Mouse (Mus musculus): ENCODE results near the gene Mdh2.

The Mdh2 gene

GRCm38 (mm10) chr5:135778471-135779445 is at the start of gene Mdh2:
Gene Mdh2, plus strand, starts transcription at chr5:135778480.
- DNase-seq = peak; percentile 100

DNA sequence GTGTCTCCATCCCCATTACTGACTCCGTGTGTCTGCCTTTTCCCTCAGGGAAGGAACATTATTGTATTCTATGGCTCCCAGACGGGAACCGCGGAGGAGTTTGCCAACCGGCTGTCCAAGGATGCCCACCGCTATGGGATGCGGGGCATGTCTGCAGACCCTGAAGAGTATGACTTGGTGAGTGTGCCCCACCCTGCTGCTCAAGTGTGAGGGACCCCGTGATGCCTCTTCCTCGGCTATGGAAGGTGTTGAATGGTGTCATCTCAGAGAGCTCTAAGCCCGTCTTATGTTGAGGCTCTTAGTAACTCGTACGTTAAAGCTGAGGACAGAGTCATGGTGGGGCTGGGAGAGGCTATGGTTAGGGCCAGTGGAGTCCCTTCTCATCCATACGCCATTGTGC is 48.9 kb upstream of the Mdh2 start:
- DNase-seq = no peak

DNA sequence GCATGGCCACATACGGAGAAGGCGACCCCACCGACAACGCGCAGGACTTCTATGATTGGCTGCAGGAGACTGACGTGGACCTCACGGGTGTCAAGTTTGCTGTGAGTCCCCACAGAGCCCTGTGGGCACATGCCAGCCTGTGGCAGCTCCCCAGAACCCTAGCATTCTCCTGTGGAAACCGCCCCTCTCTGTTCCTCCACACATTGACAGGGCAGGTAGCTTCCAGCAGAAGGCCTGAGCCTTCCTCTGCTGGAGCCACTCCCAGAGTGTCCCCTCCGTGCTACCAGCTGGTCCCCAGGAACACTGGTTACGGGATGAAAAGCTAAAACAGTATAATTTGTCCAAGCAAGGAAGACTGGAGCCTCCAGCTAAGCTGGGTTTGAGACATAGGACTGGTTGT is 48.0 kb upstream of the Mdh2 start:
- DNase-seq = no peak

GRCm38 (mm10) chr5:135730916-135731315 is 47.4 kb upstream of the Mdh2 start:
- DNase-seq = no peak

GRCm38 (mm10) chr5:135731322-135731721 is 47.0 kb upstream of the Mdh2 start:
- DNase-seq = no peak

DNA sequence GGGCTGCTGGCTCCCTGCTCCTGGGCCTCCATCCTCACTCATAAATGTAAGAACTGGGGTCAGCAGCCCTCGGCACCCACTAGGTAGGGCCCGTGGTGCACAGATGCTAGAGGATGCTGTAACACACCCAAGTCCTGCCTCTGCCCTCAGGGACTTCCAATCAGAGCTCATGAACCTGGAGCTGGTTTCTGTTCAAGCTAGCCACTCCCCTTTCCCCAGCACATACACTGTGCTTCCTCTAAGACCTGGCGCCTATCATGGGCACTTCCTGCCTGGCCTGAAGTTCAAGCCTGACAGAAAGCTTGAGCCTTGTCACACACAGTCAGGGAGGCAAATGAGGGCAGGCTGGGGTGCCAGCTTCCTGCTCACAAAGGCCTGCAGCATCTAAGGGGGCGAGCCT is 45.2 kb upstream of the Mdh2 start:
- DNase-seq = no peak

GRCm38 (mm10) chr5:135734057-135734680 is 44.1 kb upstream of the Mdh2 start:
- no peak for DNase-seq

DNA sequence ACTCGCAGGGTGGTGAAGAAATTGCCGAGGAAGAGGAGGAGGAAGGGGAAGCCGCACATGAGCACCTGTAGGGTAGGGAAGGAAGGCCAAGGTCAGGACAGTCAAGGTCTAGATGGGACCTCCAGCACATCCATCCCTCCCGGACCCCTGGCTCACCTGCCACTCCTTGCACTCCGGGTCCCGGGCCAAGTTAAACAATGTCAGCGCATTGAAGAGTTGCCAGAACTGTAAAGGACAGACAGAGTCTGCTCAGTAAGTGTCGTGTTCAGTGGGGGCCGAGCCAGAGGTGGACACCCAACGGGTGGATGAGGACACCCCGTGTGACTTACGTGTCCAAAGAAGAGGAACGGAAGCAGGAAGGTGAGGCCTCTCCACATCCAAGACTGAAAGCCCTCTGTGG is 42.5 kb upstream of the Mdh2 start:
- no peak for DNase-seq

GRCm38 (mm10) chr5:135736544-135736943 is 41.7 kb upstream of the Mdh2 start:
- DNase-seq = no peak

- no peak for DNase-seq
These were observed 41.1 kb upstream of the Mdh2 start for GRCm38 (mm10) chr5:135737154-135737553.

GRCm38 (mm10) chr5:135738266-135738665 is 40.0 kb upstream of the Mdh2 start:
- no peak for DNase-seq

DNA sequence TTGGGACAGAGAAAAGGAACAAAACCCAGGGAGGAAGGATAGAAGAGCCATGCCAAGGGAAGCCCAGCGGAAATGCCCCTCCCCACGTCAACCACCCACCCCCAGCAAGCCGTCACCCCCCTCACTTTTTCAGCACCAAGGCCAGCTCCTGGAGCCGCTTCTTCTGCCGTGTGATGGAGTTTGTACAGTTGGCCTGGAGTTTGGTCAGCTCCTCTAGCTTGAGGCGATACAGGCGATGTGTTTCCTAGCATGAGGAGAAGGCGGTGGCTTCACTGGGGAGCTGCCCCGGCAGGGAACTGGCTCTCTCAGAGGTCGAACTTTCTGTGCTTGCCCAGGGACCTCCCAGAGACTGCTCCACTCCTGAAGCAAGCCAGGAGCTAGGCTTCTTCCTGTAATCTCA is 36.1 kb upstream of the Mdh2 start:
- DNase-seq = peak; percentile 68 to 73

- DNase-seq = peak; percentile 71 to 81
These were observed 35.1 kb upstream of the Mdh2 start for GRCm38 (mm10) chr5:135742941-135743740.

- DNase-seq = peak; percentile 96 to 98
These were observed 34.3 kb upstream of the Mdh2 start, which contains the start of gene Tmem120a for GRCm38 (mm10) chr5:135743741-135744609. Gene Tmem120a, minus strand, starts transcription at chr5:135744448.

DNA sequence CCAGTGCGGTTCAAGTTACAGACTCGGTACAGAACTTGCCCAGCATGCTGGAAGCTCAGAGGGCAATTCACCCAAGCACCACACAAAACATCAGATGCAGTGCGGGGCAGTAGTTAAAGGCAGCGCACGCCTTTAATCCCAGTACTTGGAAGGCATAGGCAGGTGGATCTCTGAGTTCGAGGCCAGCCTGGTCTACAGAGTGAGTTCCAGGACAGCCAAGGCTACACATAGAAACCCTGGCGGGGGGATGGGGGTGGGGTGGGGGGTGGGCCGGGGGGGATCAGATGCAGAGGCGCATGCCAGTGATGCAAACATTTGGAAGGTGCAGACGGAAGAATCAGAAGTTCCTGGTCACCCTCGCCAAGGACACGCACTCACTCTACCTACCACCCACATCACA is 33.5 kb upstream of the Mdh2 start:
- DNase-seq = no peak

DNA sequence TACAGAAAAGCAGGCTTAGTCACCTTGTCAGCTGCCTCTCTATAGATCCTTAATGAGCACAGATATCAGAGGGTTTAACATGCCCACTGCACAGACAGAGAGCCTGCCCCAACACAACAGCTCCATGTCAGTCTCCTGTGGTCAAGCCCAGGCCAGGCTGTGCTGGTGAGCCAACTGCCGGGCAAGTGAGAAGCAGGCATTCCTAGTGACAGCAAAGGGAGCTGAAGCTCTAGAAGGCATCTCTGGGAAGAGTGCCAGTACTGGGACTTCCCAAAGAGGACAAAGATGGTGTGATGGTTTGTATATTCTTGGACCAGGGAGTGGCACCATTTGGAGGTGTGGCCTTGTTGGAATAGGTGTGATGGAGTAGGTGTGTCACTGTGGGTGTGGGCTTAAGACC is 27.2 kb upstream of the Mdh2 start:
- no peak for DNase-seq

- no peak for DNase-seq
These were observed 26.7 kb upstream of the Mdh2 start for GRCm38 (mm10) chr5:135751595-135751994.

- DNase-seq = no peak
These were observed 16.4 kb upstream of the Mdh2 start for GRCm38 (mm10) chr5:135761881-135762280.

DNA sequence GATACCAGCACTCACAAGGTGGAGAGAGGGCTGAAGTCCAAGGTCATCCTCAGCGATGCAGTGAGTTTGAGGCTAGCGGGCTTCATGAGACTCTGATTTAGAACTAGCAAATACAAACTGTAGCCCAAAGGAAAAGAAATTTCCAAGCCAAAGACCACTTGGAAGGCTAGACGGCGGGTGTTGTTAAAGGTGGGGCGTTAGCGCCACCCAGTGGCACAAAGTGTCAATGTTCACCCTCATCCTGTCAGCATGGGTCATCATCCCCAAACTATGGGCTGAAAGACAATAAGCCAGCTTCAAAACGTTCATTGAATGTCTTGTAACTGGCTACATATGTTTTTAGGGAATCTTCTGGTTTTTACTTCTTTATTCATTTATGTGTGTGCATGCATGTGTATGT is 14.8 kb upstream of the Mdh2 start:
- peak; percentile 86 to 88 for DNase-seq

DNA sequence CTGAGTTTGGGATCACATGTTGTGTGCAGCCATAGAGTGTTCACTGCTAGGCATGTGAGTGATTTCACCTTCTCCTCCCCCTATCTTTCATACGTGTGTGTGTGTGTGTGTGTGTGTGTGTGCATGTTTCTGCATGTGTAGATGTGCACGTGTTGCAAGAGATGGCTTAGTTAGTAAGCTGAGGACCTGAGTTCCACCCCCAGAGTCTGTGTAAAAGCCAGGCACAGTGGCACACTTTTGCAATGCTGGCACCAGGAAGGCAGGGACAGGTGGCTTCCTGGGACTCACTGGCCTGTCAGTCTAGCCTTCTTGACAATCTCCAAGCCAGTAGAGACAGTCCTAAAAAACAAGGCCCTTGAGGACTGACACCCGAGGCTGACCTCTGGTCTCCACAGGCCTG is 13.3 kb upstream of the Mdh2 start:
- DNase-seq = no peak

DNA sequence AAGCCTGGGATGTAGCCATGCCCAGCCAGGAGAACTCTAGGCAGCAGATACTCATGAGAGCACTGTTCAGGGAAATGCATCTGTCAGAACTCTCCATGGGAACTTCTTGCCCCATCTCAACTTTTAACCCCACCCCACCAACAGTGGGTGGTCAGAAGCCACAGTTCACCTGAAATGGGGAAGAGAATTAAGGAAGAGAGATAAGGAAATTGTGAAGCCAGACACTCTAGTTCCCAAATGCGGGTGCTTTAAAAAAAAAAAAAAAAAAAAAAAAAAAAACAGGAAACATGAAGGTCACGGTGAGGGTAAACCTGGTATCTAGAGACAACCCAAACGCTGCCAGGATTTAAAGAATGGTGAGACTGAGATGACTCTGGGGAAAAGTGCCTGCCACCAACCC is 5.8 kb upstream of the Mdh2 start:
- DNase-seq = no peak

DNA sequence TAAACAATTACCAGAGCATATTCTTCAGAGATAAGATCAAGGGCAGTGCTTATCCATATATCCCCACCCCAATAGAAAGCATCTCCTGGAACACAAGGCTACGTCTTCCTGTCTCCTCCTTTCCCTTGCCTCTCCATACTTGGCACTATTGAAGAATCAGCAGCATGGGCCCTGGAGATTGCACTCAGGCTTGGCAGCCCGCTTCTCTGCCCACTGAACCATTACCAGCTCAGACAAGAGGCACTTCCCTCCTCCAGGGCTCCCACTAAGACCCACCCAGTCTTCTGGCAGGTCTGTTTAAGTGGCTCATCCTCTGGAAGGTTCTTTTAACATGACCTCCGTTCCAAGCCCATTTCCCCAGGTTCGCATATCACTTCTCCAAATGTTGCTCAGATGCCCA is 1.7 kb upstream of the Mdh2 start:
- peak; percentile 29 to 53 for DNase-seq
